Mouse (Mus musculus) CH12.LX (cell line): ENCODE measurements at regions not wholly inside any gene's neighbourhood (a gene's known extent, or its start where the extent isn't known, plus 50 kb on each side); places are given as distances from the start of the nearest gene placed in this dataset.
A peak's percentile ranks its signal among the peaks of the same experiment; 100 is the strongest.

Experiments
- DNase-seq: peaks from one replicate; pipeline ENCODE4 v3.0.0-alpha.2; 2013; ENCODE audit errors: extremely low read depth
- H3K27ac ChIP-seq: 2 replicates; pipeline ENCODE4 v1.5.1; 2012; ENCODE audit warnings: low read depth, mild to moderate bottlenecking, control low read depth, moderate library complexity; ENCODE audit not compliant: insufficient read depth
- H3K27me3 ChIP-seq: replicated peaks from 2 replicates; pipeline ENCODE3; 2012; ENCODE audit warnings: inconsistent platforms
- H3K36me3 ChIP-seq, 2 experiments: replicated peaks in 1 of 2; 2 replicates each; pipeline versions ENCODE3 to v1.6.1; 2012; ENCODE audit warnings: inconsistent platforms in 1 of 2, low read length in 1 of 2, mild to moderate bottlenecking in 1 of 2, mixed read lengths in 1 of 2, moderate library complexity in 1 of 2; ENCODE audit not compliant: control insufficient read depth in 1 of 2, insufficient read depth in 1 of 2
- H3K4me1 ChIP-seq, 2 experiments: 2 replicates each; pipeline ENCODE4 v1.6.1; 2012; ENCODE audit warnings: inconsistent platforms in 1 of 2, moderate library complexity in 1 of 2; ENCODE audit not compliant: insufficient read depth in 2 of 2, control insufficient read depth in 1 of 2
- H3K4me2 ChIP-seq: 2 replicates; pipeline ENCODE4 v1.6.1; 2012; ENCODE audit warnings: low read depth, mild to moderate bottlenecking, control low read depth; ENCODE audit not compliant: poor library complexity, insufficient read depth, severe bottlenecking
- H3K4me3 ChIP-seq, 3 experiments: fragments of 150-350 bp in 1 of 3; sonication (generic) in 1 of 3; replicated peaks in 1 of 3; 2 replicates each; pipeline versions ENCODE3 to v1.5.1; 2011 to 2012; ENCODE audit warnings: low read depth in 2 of 3, low read length in 2 of 3, mild to moderate bottlenecking in 2 of 3, moderate library complexity in 2 of 3, control low read depth in 1 of 3, improper control_type of control experiment in 1 of 3, inconsistent platforms in 1 of 3, mixed read lengths in 1 of 3; ENCODE audit not compliant: poor library complexity in 1 of 3
- H3K79me2 ChIP-seq: replicated peaks from 2 replicates; pipeline ENCODE4 v1.6.1; 2012; ENCODE audit warnings: mild to moderate bottlenecking, moderate library complexity; ENCODE audit not compliant: control insufficient read depth, poor library complexity, insufficient read depth, severe bottlenecking; ENCODE audit errors: extremely low read depth
- H3K9ac ChIP-seq: 2 replicates; pipeline ENCODE4 v1.6.1; 2012; ENCODE audit warnings: low read depth, mild to moderate bottlenecking, control low read depth, moderate library complexity; ENCODE audit not compliant: insufficient read depth
- H3K9me3 ChIP-seq: replicated peaks from 2 replicates; pipeline ENCODE3; 2012; ENCODE audit warnings: low read length, inconsistent platforms, mixed read lengths
- CTCF ChIP-seq, 2 experiments: IDR thresholded peaks in 1 of 2; conservative IDR thresholded peaks in 1 of 2; 2 replicates each; pipeline ENCODE4 v1.5.1; 2011 to 2012; ENCODE audit warnings: low read depth in 2 of 2, low read length in 2 of 2, improper control_type of control experiment in 1 of 2, inconsistent platforms in 1 of 2, mild to moderate bottlenecking in 1 of 2, moderate library complexity in 1 of 2
- E2F4 ChIP-seq: IDR thresholded peaks from 2 replicates; pipeline ENCODE4 v1.6.1; 2011; ENCODE audit warnings: low read depth, low read length, improper control_type of control experiment; ENCODE audit not compliant: insufficient replicate concordance
- ELF1 ChIP-seq: IDR thresholded peaks from 2 replicates; pipeline ENCODE4 v1.6.1; 2014; ENCODE audit warnings: low read depth, mild to moderate bottlenecking, inconsistent platforms, low read length, improper control_type of control experiment
- ETS1 ChIP-seq: conservative IDR thresholded peaks from 2 replicates; pipeline ENCODE4 v1.6.1; 2012; ENCODE audit warnings: low read depth, mild to moderate bottlenecking, inconsistent platforms, low read length, improper control_type of control experiment, moderate library complexity
- GABPA ChIP-seq: IDR thresholded peaks from 2 replicates; pipeline ENCODE4 v1.6.1; 2012; ENCODE audit warnings: low read depth, low read length, improper control_type of control experiment, inconsistent platforms; ENCODE audit not compliant: insufficient replicate concordance
- JUN ChIP-seq: IDR thresholded peaks from 2 replicates; pipeline ENCODE4 v1.6.1; 2011; ENCODE audit warnings: low read depth, mild to moderate bottlenecking, low read length, improper control_type of control experiment, moderate library complexity; ENCODE audit not compliant: insufficient read depth
- JUND ChIP-seq: conservative IDR thresholded peaks from 2 replicates; pipeline ENCODE4 v1.6.1; 2011; ENCODE audit warnings: low read depth, low read length, improper control_type of control experiment
- MAFK ChIP-seq: IDR thresholded peaks from 2 replicates; pipeline ENCODE4 v1.6.1; 2011; ENCODE audit warnings: low read length, improper control_type of control experiment; ENCODE audit not compliant: insufficient replicate concordance
- MAZ ChIP-seq: IDR thresholded peaks from 2 replicates; pipeline ENCODE4 v1.6.1; 2012; ENCODE audit warnings: low read depth, mild to moderate bottlenecking, inconsistent platforms, low read length, improper control_type of control experiment, moderate library complexity
- MEF2A ChIP-seq: IDR thresholded peaks from 2 replicates; pipeline ENCODE4 v1.6.1; 2014; ENCODE audit warnings: low read depth, mild to moderate bottlenecking, inconsistent platforms, low read length, improper control_type of control experiment, borderline replicate concordance
- MXI1 ChIP-seq: IDR thresholded peaks from 2 replicates; pipeline ENCODE4 v1.6.1; 2011; ENCODE audit warnings: mild to moderate bottlenecking, low read depth, low read length, improper control_type of control experiment
- NELFE ChIP-seq: IDR thresholded peaks from 2 replicates; pipeline ENCODE4 v1.6.1; 2011; ENCODE audit warnings: low read depth, low read length, improper control_type of control experiment
- POLR2A ChIP-seq: IDR thresholded peaks from 2 replicates; pipeline ENCODE4 v1.6.1; 2011; ENCODE audit warnings: low read depth, mild to moderate bottlenecking, improper control_type of control experiment, low read length
- RAD21 ChIP-seq: IDR thresholded peaks from 2 replicates; pipeline ENCODE4 v1.6.1; 2011; ENCODE audit warnings: low read depth, mild to moderate bottlenecking, low read length, improper control_type of control experiment, moderate library complexity
- SMC3 ChIP-seq: IDR thresholded peaks from 2 replicates; pipeline ENCODE4 v1.6.1; 2011; ENCODE audit warnings: low read depth, low read length, improper control_type of control experiment
- ZMIZ1 ChIP-seq: IDR thresholded peaks from 2 replicates; pipeline ENCODE4 v1.6.1; 2012; ENCODE audit warnings: low read depth, mild to moderate bottlenecking, inconsistent platforms, low read length, improper control_type of control experiment
- dilution Hi-C: fragments of 300-500 bp; cut with MboI; formaldehyde crosslinking; loops from 2 replicates; pipeline ENCODE4 v1.14.3; 2020; ENCODE audit warnings: low sequenced_read_pairs; ENCODE audit not compliant: extremely low pct_unique_long_range_greater_than_20kb, extremely low pct_ligation_motif_present
- in situ Hi-C: fragments of 300-500 bp; cut with MboI; formaldehyde crosslinking; loops from 3 replicates; pipeline ENCODE4 v1.14.3; 2019; ENCODE audit warnings: low sequenced_read_pairs, low pct_ligation_motif_present, low pct_unique_long_range_greater_than_20kb, mixed read lengths

DNA sequence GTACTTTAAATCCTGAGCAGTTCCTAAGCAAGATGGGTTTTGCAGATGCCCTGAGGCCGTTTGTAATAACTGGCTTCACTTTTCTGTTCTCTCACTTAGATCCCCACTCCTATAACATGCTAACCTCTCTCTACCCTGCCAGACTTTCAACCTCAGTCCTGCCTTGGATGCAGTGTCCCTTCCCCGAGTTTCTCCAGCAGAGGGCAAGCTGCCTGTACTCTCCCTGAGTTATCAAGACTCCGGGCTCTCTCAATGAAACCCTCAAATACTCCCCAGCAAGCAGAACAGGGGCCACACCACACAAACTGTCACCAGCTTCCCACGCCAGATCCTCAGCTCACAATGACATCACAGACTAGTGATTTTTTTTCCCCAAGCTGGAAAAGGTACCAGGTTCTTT is 142.0 kb upstream of the Fer start:
- in situ Hi-C loops (loop anchor here (25.0 kb wide), 1 partner anchor 134 kb away; no protein-coding TSS in a partner anchor), dilution Hi-C loops (no loop called here)
- H3K36me3 ChIP-seq: no peaks in the 10 kb centered on the region
- peak; percentile 22; the same call in 1 of the 2 replicates for TF ChIP-seq SMC3
- peak in 1 of 2 experiments; percentile 52; a peak in 2 of 4 replicates for TF ChIP-seq CTCF (conservative IDR thresholded peaks at IDR 0.05 in 1 of 2, IDR thresholded peaks at IDR 0.05 in 1 of 2; ENCODE audit: low read depth in 2 of 2, low read length in 2 of 2)
- peak; percentile 14 for TF ChIP-seq RAD21
- TF ChIP-seq MAZ: no peak
- H3K4me1 ChIP-seq: peaks cover 12 to 24% of the 10 kb centered on the region in 2 experiments
- no peaks in the 10 kb centered on the region for H3K27me3 ChIP-seq
- H3K4me3 ChIP-seq: no peak overlapping the region
- peak; percentile 23 for DNase-seq
- no peaks in the 10 kb centered on the region for H3K79me2 ChIP-seq
- H3K9ac ChIP-seq: no peak overlapping the region
- H3K4me2 ChIP-seq: no peak overlapping the region
- H3K27ac ChIP-seq: no peak overlapping the region
- H3K9me3 ChIP-seq: no peaks in the 10 kb centered on the region

DNA sequence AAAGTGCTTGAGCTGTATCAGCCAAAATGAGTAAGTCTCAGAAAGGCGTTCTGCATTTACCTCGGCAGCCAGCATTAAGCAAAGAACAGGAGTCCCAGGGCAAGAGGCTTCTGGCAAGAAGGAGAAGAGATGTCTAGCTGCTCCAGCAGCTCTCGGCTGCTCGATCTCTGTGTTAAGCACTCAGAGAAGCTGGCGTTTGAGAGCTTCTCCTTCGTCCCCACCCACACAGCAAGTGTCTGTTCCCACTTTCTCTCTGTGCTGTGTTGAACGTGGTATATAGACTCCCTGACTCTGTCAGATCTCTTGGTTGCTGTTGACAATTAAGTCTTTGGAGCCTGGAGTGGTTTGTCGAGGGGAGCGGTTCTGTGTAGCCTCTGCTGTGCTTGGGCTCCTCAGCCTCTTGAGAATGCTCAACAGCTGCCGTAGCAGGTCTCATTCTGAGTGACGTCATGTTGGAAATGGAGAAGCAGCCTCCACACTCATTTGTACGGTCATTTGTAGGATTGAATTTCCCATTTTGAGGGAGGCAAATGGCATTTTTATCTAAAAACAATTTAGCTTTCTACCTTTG is 140.3 kb upstream of the Fer start:
- no peak for DNase-seq
- TF ChIP-seq JUND (no peak), NELFE (no peak), ELF1 (no peak), ETS1 (no peak), E2F4 (no peak), GABPA (no peak), JUN (no peak; the same call in 1 of the 2 replicates), MEF2A (no peak), MXI1 (no peak), POLR2A (no peak), ZMIZ1 (no peak), CTCF (conservative IDR thresholded peaks at IDR 0.05 in 1 of 2, IDR thresholded peaks at IDR 0.05 in 1 of 2; ENCODE audit: low read depth in 2 of 2, low read length in 2 of 2) (no peak), MAFK (no peak)
- TF ChIP-seq, all 38 proteins: peak for 0
- dilution Hi-C loops (no loop called here), in situ Hi-C loops (loop anchor here (25.0 kb wide), 1 partner anchor 135 kb away; no protein-coding TSS in a partner anchor)
- no peak overlapping the region for H3K4me3 ChIP-seq
- H3K4me1 ChIP-seq: peaks cover 0 to 8% of the 10 kb centered on the region in 2 experiments; a peak in 2 of 4 replicates
- H3K27me3 ChIP-seq: no peaks in the 10 kb centered on the region
- no peaks in the 10 kb centered on the region for H3K9me3 ChIP-seq
- H3K79me2 ChIP-seq: no peaks in the 10 kb centered on the region
- H3K27ac ChIP-seq: no peak overlapping the region
- 0 out of 2 replicates have a peak overlapping the region, but pooled peaks have one; percentile 2 for H3K4me2 ChIP-seq
- no peaks in the 10 kb centered on the region for H3K36me3 ChIP-seq
- no peak overlapping the region for H3K9ac ChIP-seq
